Comparison of ENCODE assay signal across 8 mouse cellular contexts in the genomic region with DNA sequence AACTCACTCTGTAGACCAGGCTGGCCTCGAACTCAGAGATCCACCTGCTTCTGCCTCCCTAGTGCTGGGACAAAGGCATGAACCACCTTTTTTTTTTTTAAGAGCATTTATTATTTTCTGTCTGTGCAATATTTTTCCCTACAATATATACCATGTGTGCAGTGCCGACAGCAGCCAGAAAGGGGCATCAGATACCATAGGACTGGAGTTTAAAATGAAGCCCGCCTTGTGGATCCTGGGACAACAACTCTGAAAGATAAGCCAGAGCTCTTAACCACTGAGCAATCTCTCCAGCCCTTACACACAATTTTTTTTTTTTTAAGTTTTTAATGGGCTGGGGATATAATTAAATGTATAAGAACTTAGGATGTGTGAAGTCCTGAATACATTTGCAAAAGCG. TPM values are rescaled to one million over a fixed set of nuclear protein-coding genes. Genes with fewer than 3 reads are reported as not detected.
DNase-seq lines count a peak whose midpoint lies in the region; ATAC-seq and TF ChIP-seq lines count a peak whose summit lies in the region.

No protein-coding gene starts in this region.

- WGBS in embryonic facial prominence, embryonic 12.5 days: 34% methylated on average over 4 of the region's 4 CpGs
- WGBS in hindbrain, embryonic 13.5 days: 36% methylated on average over 4 of the region's 4 CpGs
- 8% methylated on average over 4 of the region's 4 CpGs for WGBS in liver, embryonic 14.5 days (ENCODE audit: insufficient replicate concordance)
- WGBS in neural tube, embryonic 15.5 days: 31% methylated on average over 4 of the region's 4 CpGs

- H3K36me3 ChIP-seq in embryonic facial prominence, embryonic 12.5 days: no peaks in the 10 kb centered on the region
- no peaks in the 10 kb centered on the region for H3K36me3 ChIP-seq in hindbrain, embryonic 13.5 days
- no peaks in the 10 kb centered on the region for H3K36me3 ChIP-seq in liver, embryonic 14.5 days (replicated peaks; ENCODE audit: control insufficient read depth, insufficient read depth, low read depth)
- no peaks in the 10 kb centered on the region for H3K36me3 ChIP-seq in neural tube, embryonic 15.5 days

- H3K4me2 ChIP-seq in embryonic facial prominence, embryonic 12.5 days (replicated peaks): peak overlapping the region; percentile 60
- peak overlapping the region; percentile 91 for H3K4me2 ChIP-seq in hindbrain, embryonic 13.5 days
- peak overlapping the region; percentile 79 for H3K4me2 ChIP-seq in liver, embryonic 14.5 days (ENCODE audit: low read depth)
- H3K4me2 ChIP-seq in neural tube, embryonic 15.5 days: peak overlapping the region; percentile 97

- peak; percentile 64 to 68 for DNase-seq in right cerebral cortex, postnatal 10 days (ENCODE audit: low spot score in 2 of 2)
- DNase-seq in right cerebral cortex, adult 18-20 months: no peak
- DNase-seq in liver, embryonic 14.5 days (ENCODE audit: low read depth in 3 of 3, low spot score in 3 of 3): peak in 1 of 3 experiments; percentile 79
- no peak for DNase-seq in layer of hippocampus, postnatal 36 days
- DNase-seq in urinary bladder, adult 18-20 months (ENCODE audit: low spot score in 2 of 2): no peak

- H3K9me3 ChIP-seq in embryonic facial prominence, embryonic 12.5 days: no peaks in the 10 kb centered on the region
- H3K9me3 ChIP-seq in hindbrain, embryonic 13.5 days: no peaks in the 10 kb centered on the region
- no peaks in the 10 kb centered on the region for H3K9me3 ChIP-seq in liver, embryonic 14.5 days (ENCODE audit: control insufficient read depth, low read length)
- no peaks in the 10 kb centered on the region for H3K9me3 ChIP-seq in neural tube, embryonic 15.5 days (replicated peaks)

- no peak for TF ChIP-seq EP300 in liver, embryonic 14.5 days (IDR thresholded peaks at IDR 0.05; ENCODE audit: low read depth)

- no peaks in the 10 kb centered on the region for H3K27me3 ChIP-seq in embryonic facial prominence, embryonic 12.5 days
- H3K27me3 ChIP-seq in hindbrain, embryonic 13.5 days: no peaks in the 10 kb centered on the region
- peaks cover 8% of the 10 kb centered on the region for H3K27me3 ChIP-seq in liver, embryonic 14.5 days (ENCODE audit: control insufficient read depth, insufficient read depth, low read length)
- no peaks in the 10 kb centered on the region for H3K27me3 ChIP-seq in neural tube, embryonic 15.5 days (replicated peaks)

- no peak for ATAC-seq in embryonic facial prominence, embryonic 12.5 days (ENCODE audit: insufficient number of reproducible peaks, insufficient read depth, low FRiP score, low TSS enrichment)
- ATAC-seq in hindbrain, embryonic 13.5 days (ENCODE audit: low FRiP score): no peak
- peak; percentile 42 for ATAC-seq in liver, embryonic 14.5 days (ENCODE audit: insufficient read depth)
- no peak for ATAC-seq in neural tube, embryonic 15.5 days (ENCODE audit: low FRiP score)

- peaks cover 20% of the 10 kb centered on the region for H3K4me1 ChIP-seq in embryonic facial prominence, embryonic 12.5 days
- peaks cover 34% of the 10 kb centered on the region for H3K4me1 ChIP-seq in hindbrain, embryonic 13.5 days (replicated peaks)
- peaks cover 15 to 21% of the 10 kb centered on the region in 2 experiments for H3K4me1 ChIP-seq in liver, embryonic 14.5 days (replicated peaks; ENCODE audit: control insufficient read depth in 2 of 2, insufficient read depth in 2 of 2, low read length in 1 of 2)
- H3K4me1 ChIP-seq in neural tube, embryonic 15.5 days: peaks cover 40% of the 10 kb centered on the region

- no peak overlapping the region for H3K4me3 ChIP-seq in embryonic facial prominence, embryonic 12.5 days
- no peak overlapping the region for H3K4me3 ChIP-seq in hindbrain, embryonic 13.5 days
- peak overlapping the region; percentile 40 to 54 for H3K4me3 ChIP-seq in liver, embryonic 14.5 days (ENCODE audit: insufficient read depth in 1 of 2, low read depth in 2 of 2, low read length in 2 of 2)
- H3K4me3 ChIP-seq in neural tube, embryonic 15.5 days (replicated peaks): peak overlapping the region; percentile 52; the same call in 1 of the 2 replicates

- TF ChIP-seq CTCF in liver, embryonic 14.5 days (IDR thresholded peaks at IDR 0.05; ENCODE audit: low read depth): no peak

- no peak overlapping the region; the same call in 1 of the 2 replicates for H3K9ac ChIP-seq in embryonic facial prominence, embryonic 12.5 days
- no peak overlapping the region for H3K9ac ChIP-seq in hindbrain, embryonic 13.5 days
- H3K9ac ChIP-seq in liver, embryonic 14.5 days (replicated peaks): peak overlapping the region; percentile 69
- no peak overlapping the region for H3K9ac ChIP-seq in neural tube, embryonic 15.5 days (replicated peaks)

- peak overlapping the region; percentile 88 for H3K27ac ChIP-seq in embryonic facial prominence, embryonic 12.5 days
- no peak overlapping the region for H3K27ac ChIP-seq in hindbrain, embryonic 13.5 days
- H3K27ac ChIP-seq in liver, embryonic 14.5 days: peak overlapping the region; percentile 92
- H3K27ac ChIP-seq in neural tube, embryonic 15.5 days (replicated peaks): peak overlapping the region; percentile 87; the same call in 1 of the 2 replicates

RNA-seq across cellular contexts. Expression of a gene that starts 7.8 kb away (rescaled TPM):
- 45.7 and 49.2 TPM in 2 replicates for polyA plus RNA-seq in embryonic facial prominence, embryonic 12.5 days (2016; fragmentation: Nextera tagmentation; extraction: Ambion mirVana)
- polyA plus RNA-seq in hindbrain, embryonic 13.5 days (2015; fragmentation: Nextera tagmentation; extraction: Ambion mirVana): 23.9 and 27.9 TPM in 2 replicates
- 15.9 and 24.7 TPM in 2 replicates for polyA plus RNA-seq in liver, embryonic 14.5 days (2012; rRNA removed)
- 4.2 and 7.6 TPM in 2 replicates for polyA plus RNA-seq in liver, embryonic 14.5 days (2014; fragmentation: Nextera tagmentation; extraction: Ambion mirVana)
- polyA plus RNA-seq in neural tube, embryonic 15.5 days (2015; fragmentation: Nextera tagmentation; extraction: Ambion mirVana): 23.3 and 24.5 TPM in 2 replicates
- total RNA-seq in layer of hippocampus, postnatal 36 days (2021): 10 to 100 TPM; 69.0 to 77.7 TPM

RNA-seq across cellular contexts. Expression of a gene that starts 13.8 kb away (rescaled TPM):
- polyA plus RNA-seq in embryonic facial prominence, embryonic 12.5 days (2016; fragmentation: Nextera tagmentation; extraction: Ambion mirVana): 7.4 and 8.5 TPM in 2 replicates
- polyA plus RNA-seq in hindbrain, embryonic 13.5 days (2015; fragmentation: Nextera tagmentation; extraction: Ambion mirVana): 24.0 and 24.2 TPM in 2 replicates
- 3.2 and 3.8 TPM in 2 replicates for polyA plus RNA-seq in liver, embryonic 14.5 days (2012; rRNA removed)
- 2.0 and 3.3 TPM in 2 replicates for polyA plus RNA-seq in liver, embryonic 14.5 days (2014; fragmentation: Nextera tagmentation; extraction: Ambion mirVana)
- 25.4 and 27.5 TPM in 2 replicates for polyA plus RNA-seq in neural tube, embryonic 15.5 days (2015; fragmentation: Nextera tagmentation; extraction: Ambion mirVana)
- total RNA-seq in layer of hippocampus, postnatal 36 days (2021): 10 to 100 TPM; 11.3 to 13.0 TPM

RNA-seq across cellular contexts. Expression of a gene that starts 20.9 kb away (rescaled TPM):
- polyA plus RNA-seq in embryonic facial prominence, embryonic 12.5 days (2016; fragmentation: Nextera tagmentation; extraction: Ambion mirVana): 22.8 and 24.8 TPM in 2 replicates
- polyA plus RNA-seq in hindbrain, embryonic 13.5 days (2015; fragmentation: Nextera tagmentation; extraction: Ambion mirVana): 33.4 and 33.8 TPM in 2 replicates
- 7.9 and 8.3 TPM in 2 replicates for polyA plus RNA-seq in liver, embryonic 14.5 days (2012; rRNA removed)
- polyA plus RNA-seq in liver, embryonic 14.5 days (2014; fragmentation: Nextera tagmentation; extraction: Ambion mirVana): 3.5 and 4.0 TPM in 2 replicates
- 56.4 and 66.4 TPM in 2 replicates for polyA plus RNA-seq in neural tube, embryonic 15.5 days (2015; fragmentation: Nextera tagmentation; extraction: Ambion mirVana)
- total RNA-seq in layer of hippocampus, postnatal 36 days (2021): 10 to 100 TPM; 31.2 to 33.0 TPM

RNA-seq across cellular contexts. Expression of a gene that starts 35.0 kb away (rescaled TPM):
- 0.87 and 1.1 TPM in 2 replicates for polyA plus RNA-seq in embryonic facial prominence, embryonic 12.5 days (2016; fragmentation: Nextera tagmentation; extraction: Ambion mirVana)
- 1.7 and 2.3 TPM in 2 replicates for polyA plus RNA-seq in hindbrain, embryonic 13.5 days (2015; fragmentation: Nextera tagmentation; extraction: Ambion mirVana)
- polyA plus RNA-seq in liver, embryonic 14.5 days (2012; rRNA removed): 0.95 and 1.1 TPM in 2 replicates
- polyA plus RNA-seq in liver, embryonic 14.5 days (2014; fragmentation: Nextera tagmentation; extraction: Ambion mirVana): 1.1 and 1.9 TPM in 2 replicates
- 1.7 and 2.7 TPM in 2 replicates for polyA plus RNA-seq in neural tube, embryonic 15.5 days (2015; fragmentation: Nextera tagmentation; extraction: Ambion mirVana)
- total RNA-seq in layer of hippocampus, postnatal 36 days (2021): 1 to 10 TPM in 1 of 2 experiments, under 1 TPM in 1; 0.62 to 1.9 TPM

RNA-seq across cellular contexts. Expression of a gene that starts 50.4 kb away (rescaled TPM):
- 0.09 TPM in 1 of 2 replicates, not detected in the other for polyA plus RNA-seq in embryonic facial prominence, embryonic 12.5 days (2016; fragmentation: Nextera tagmentation; extraction: Ambion mirVana)
- polyA plus RNA-seq in hindbrain, embryonic 13.5 days (2015; fragmentation: Nextera tagmentation; extraction: Ambion mirVana): 0.08 and 0.14 TPM in 2 replicates
- polyA plus RNA-seq in liver, embryonic 14.5 days (2012; rRNA removed): 0.47 and 0.56 TPM in 2 replicates
- 0.30 and 0.33 TPM in 2 replicates for polyA plus RNA-seq in liver, embryonic 14.5 days (2014; fragmentation: Nextera tagmentation; extraction: Ambion mirVana)
- polyA plus RNA-seq in neural tube, embryonic 15.5 days (2015; fragmentation: Nextera tagmentation; extraction: Ambion mirVana): 0.10 and 0.22 TPM in 2 replicates
- total RNA-seq in layer of hippocampus, postnatal 36 days (2021): under 1 TPM; 0.35 to 0.60 TPM

Comparison
In these comparisons a context has a peak if more than half of its experiments do, and no peak if none do; other contexts are left out.
1. DNase-seq: peak in right cerebral cortex, postnatal 10 days (2 of 2); none in right cerebral cortex, adult 18-20 months (single experiment), layer of hippocampus, postnatal 36 days (0 of 2) and urinary bladder, adult 18-20 months (0 of 2).
2. H3K4me3 ChIP-seq: peak in liver, embryonic 14.5 days (2 of 2) and neural tube, embryonic 15.5 days (single experiment); none in embryonic facial prominence, embryonic 12.5 days (single experiment) and hindbrain, embryonic 13.5 days (single experiment).
3. Peak in every context shown above with its lines, with median percentiles within 50 percentile points of each other: H3K4me2 ChIP-seq.